Mouse (Mus musculus): ENCODE data around the gene Pex5. TPM values are rescaled to one million over a fixed set of nuclear protein-coding genes. Genes with fewer than 3 reads are reported as not detected.

Gene Pex5
- 46.9 and 49.9 TPM in 2 replicates for polyA plus RNA-seq (2014; fragmentation: Nextera tagmentation; extraction: Ambion mirVana)

GRCm38 (mm10) chr6:124414927-124415325 is at the start of gene Pex5:
Gene Pex5, minus strand, starts transcription at chr6:124415067.
- peak; percentile 96 for DNase-seq (ENCODE audit: low spot score)
- Histone ChIP-seq H3K9me3 (ENCODE audit: control insufficient read depth, low read length) (no peaks in the 10 kb centered on the region), H3K4me2 (ENCODE audit: low read depth, low read length, severe bottlenecking) (peak within 1 kb of the TSS; percentile 69), H3K36me3 (ENCODE audit: control insufficient read depth, insufficient read depth, low read length) (no peaks in the 10 kb centered on the region), H3K4me3 (ENCODE audit: low read depth, low read length) (peak within 1 kb of the TSS; percentile 84), H3K9ac (ENCODE audit: low read length) (peak within 1 kb of the TSS; percentile 77), H3K27ac (ENCODE audit: low read depth, low read length) (peak within 1 kb of the TSS; percentile 31), H3K27me3 (ENCODE audit: control insufficient read depth, insufficient read depth, low read length) (no peaks in the 10 kb centered on the region), H3K4me1 (replicated peaks; ENCODE audit: control insufficient read depth, insufficient read depth, low read length) (peaks cover 4% of the 10 kb centered on the region; the same call in 1 of the 2 replicates)
- under 1% methylated on average over 26 of the region's 36 CpGs for WGBS
- ATAC-seq (replicated peaks; ENCODE audit: low FRiP score) = peak; percentile 96

- H3K9ac ChIP-seq (ENCODE audit: low read length) = peak overlapping the region; percentile 69; the same call in 1 of the 2 replicates
- no peaks in the 10 kb centered on the region for H3K36me3 ChIP-seq (ENCODE audit: control insufficient read depth, insufficient read depth, low read length)
- no peaks in the 10 kb centered on the region for H3K4me1 ChIP-seq (replicated peaks; ENCODE audit: control insufficient read depth, insufficient read depth, low read length)
- H3K4me3 ChIP-seq (ENCODE audit: low read depth, low read length) = peak overlapping the region; percentile 44
- no peak overlapping the region for H3K27ac ChIP-seq (ENCODE audit: low read depth, low read length)
- H3K27me3 ChIP-seq (ENCODE audit: control insufficient read depth, insufficient read depth, low read length) = no peaks in the 10 kb centered on the region
- no peak for DNase-seq (ENCODE audit: low spot score)
- WGBS = 25% methylated on average over 8 of the region's 8 CpGs
- H3K9me3 ChIP-seq (ENCODE audit: control insufficient read depth, low read length) = no peaks in the 10 kb centered on the region
- ATAC-seq (replicated peaks; ENCODE audit: low FRiP score) = 0 out of 2 replicates have a peak, but pooled peaks have one; percentile 4
- H3K4me2 ChIP-seq (ENCODE audit: low read depth, low read length, severe bottlenecking) = peak overlapping the region; percentile 83
Observed at GRCm38 (mm10) chr6:124463881-124464291, 49.0 kb upstream of the Pex5 start.

GRCm38 (mm10) chr6:124459388-124459787 is 44.5 kb upstream of the Pex5 start:
- WGBS = 94% methylated on average over 4 of the region's 4 CpGs
- no peak overlapping the region for H3K27ac ChIP-seq (ENCODE audit: low read depth, low read length)
- DNase-seq (ENCODE audit: low spot score) = no peak
- no peak overlapping the region for H3K4me3 ChIP-seq (ENCODE audit: low read depth, low read length)
- H3K27me3 ChIP-seq (ENCODE audit: control insufficient read depth, insufficient read depth, low read length) = no peaks in the 10 kb centered on the region
- H3K9ac ChIP-seq (ENCODE audit: low read length) = no peak overlapping the region
- no peak overlapping the region for H3K4me2 ChIP-seq (ENCODE audit: low read depth, low read length, severe bottlenecking)
- H3K9me3 ChIP-seq (ENCODE audit: control insufficient read depth, low read length) = no peaks in the 10 kb centered on the region
- no peaks in the 10 kb centered on the region for H3K4me1 ChIP-seq (replicated peaks; ENCODE audit: control insufficient read depth, insufficient read depth, low read length)
- H3K36me3 ChIP-seq (ENCODE audit: control insufficient read depth, insufficient read depth, low read length) = no peaks in the 10 kb centered on the region
- no peak for ATAC-seq (replicated peaks; ENCODE audit: low FRiP score)

GRCm38 (mm10) chr6:124458505-124458904 is 43.6 kb upstream of the Pex5 start:
- Histone ChIP-seq H3K4me3 (ENCODE audit: low read depth, low read length) (no peak overlapping the region), H3K36me3 (ENCODE audit: control insufficient read depth, insufficient read depth, low read length) (no peaks in the 10 kb centered on the region), H3K27ac (ENCODE audit: low read depth, low read length) (no peak overlapping the region), H3K9ac (ENCODE audit: low read length) (no peak overlapping the region), H3K9me3 (ENCODE audit: control insufficient read depth, low read length) (no peaks in the 10 kb centered on the region), H3K4me1 (replicated peaks; ENCODE audit: control insufficient read depth, insufficient read depth, low read length) (no peaks in the 10 kb centered on the region), H3K4me2 (ENCODE audit: low read depth, low read length, severe bottlenecking) (no peak overlapping the region), H3K27me3 (ENCODE audit: control insufficient read depth, insufficient read depth, low read length) (no peaks in the 10 kb centered on the region)
- no peak for ATAC-seq (replicated peaks; ENCODE audit: low FRiP score)
- WGBS = 90% methylated on average over 11 of the region's 11 CpGs
- DNase-seq (ENCODE audit: low spot score) = no peak

- Histone ChIP-seq H3K36me3 (ENCODE audit: control insufficient read depth, insufficient read depth, low read length) (no peaks in the 10 kb centered on the region), H3K9ac (ENCODE audit: low read length) (no peak overlapping the region), H3K9me3 (ENCODE audit: control insufficient read depth, low read length) (no peaks in the 10 kb centered on the region), H3K4me1 (replicated peaks; ENCODE audit: control insufficient read depth, insufficient read depth, low read length) (no peaks in the 10 kb centered on the region), H3K27ac (ENCODE audit: low read depth, low read length) (no peak overlapping the region), H3K4me3 (ENCODE audit: low read depth, low read length) (no peak overlapping the region), H3K4me2 (ENCODE audit: low read depth, low read length, severe bottlenecking) (no peak overlapping the region), H3K27me3 (ENCODE audit: control insufficient read depth, insufficient read depth, low read length) (no peaks in the 10 kb centered on the region)
- no peak for ATAC-seq (replicated peaks; ENCODE audit: low FRiP score)
- DNase-seq (ENCODE audit: low spot score) = no peak
- WGBS = 91% methylated on average over 5 of the region's 5 CpGs
Observed at GRCm38 (mm10) chr6:124457827-124458226, 43.0 kb upstream of the Pex5 start.

- H3K27me3 ChIP-seq (ENCODE audit: control insufficient read depth, insufficient read depth, low read length) = no peaks in the 10 kb centered on the region
- H3K36me3 ChIP-seq (ENCODE audit: control insufficient read depth, insufficient read depth, low read length) = no peaks in the 10 kb centered on the region
- H3K27ac ChIP-seq (ENCODE audit: low read depth, low read length) = no peak overlapping the region
- ATAC-seq (replicated peaks; ENCODE audit: low FRiP score) (no peak), DNase-seq (ENCODE audit: low spot score) (no peak)
- 93% methylated on average over 5 of the region's 5 CpGs for WGBS
- no peaks in the 10 kb centered on the region for H3K9me3 ChIP-seq (ENCODE audit: control insufficient read depth, low read length)
- no peaks in the 10 kb centered on the region for H3K4me1 ChIP-seq (replicated peaks; ENCODE audit: control insufficient read depth, insufficient read depth, low read length)
- no peak overlapping the region for H3K4me2 ChIP-seq (ENCODE audit: low read depth, low read length, severe bottlenecking)
- no peak overlapping the region for H3K4me3 ChIP-seq (ENCODE audit: low read depth, low read length)
- no peak overlapping the region for H3K9ac ChIP-seq (ENCODE audit: low read length)
Observed at GRCm38 (mm10) chr6:124456243-124456642, 41.4 kb upstream of the Pex5 start.

DNA sequence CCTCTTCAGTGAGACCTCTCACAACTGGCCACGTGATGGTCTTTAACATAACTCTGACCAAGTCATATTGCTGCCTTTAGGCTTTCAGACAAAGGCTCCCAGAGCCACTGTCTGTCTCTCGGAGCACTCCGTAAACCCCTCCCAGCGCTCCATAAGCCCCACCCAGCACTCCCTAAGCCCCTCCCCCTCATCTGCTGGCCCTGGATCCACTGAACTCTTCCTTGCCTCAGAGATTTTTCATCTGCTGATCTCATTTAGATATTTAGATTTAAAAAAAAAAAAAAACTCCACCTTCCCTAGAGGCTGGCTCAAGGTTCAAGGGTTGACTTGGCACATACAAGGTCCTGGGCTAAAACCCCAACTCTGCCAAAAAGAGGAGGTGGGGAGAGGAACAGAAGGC is 38.9 kb upstream of the Pex5 start:
- Histone ChIP-seq H3K9me3 (ENCODE audit: control insufficient read depth, low read length) (no peaks in the 10 kb centered on the region), H3K27ac (ENCODE audit: low read depth, low read length) (no peak overlapping the region), H3K36me3 (ENCODE audit: control insufficient read depth, insufficient read depth, low read length) (no peaks in the 10 kb centered on the region), H3K4me1 (replicated peaks; ENCODE audit: control insufficient read depth, insufficient read depth, low read length) (no peaks in the 10 kb centered on the region), H3K4me2 (ENCODE audit: low read depth, low read length, severe bottlenecking) (no peak overlapping the region), H3K27me3 (ENCODE audit: control insufficient read depth, insufficient read depth, low read length) (no peaks in the 10 kb centered on the region), H3K9ac (ENCODE audit: low read length) (no peak overlapping the region), H3K4me3 (ENCODE audit: low read depth, low read length) (no peak overlapping the region)
- 47% methylated on average over 4 of the region's 4 CpGs for WGBS
- DNase-seq (ENCODE audit: low spot score) = no peak
- no peak for ATAC-seq (replicated peaks; ENCODE audit: low FRiP score)

- H3K36me3 ChIP-seq (ENCODE audit: control insufficient read depth, insufficient read depth, low read length) = no peaks in the 10 kb centered on the region
- 74% methylated on average over 3 of the region's 3 CpGs for WGBS
Observed at GRCm38 (mm10) chr6:124451995-124452394, 37.1 kb upstream of the Pex5 start.

DNA sequence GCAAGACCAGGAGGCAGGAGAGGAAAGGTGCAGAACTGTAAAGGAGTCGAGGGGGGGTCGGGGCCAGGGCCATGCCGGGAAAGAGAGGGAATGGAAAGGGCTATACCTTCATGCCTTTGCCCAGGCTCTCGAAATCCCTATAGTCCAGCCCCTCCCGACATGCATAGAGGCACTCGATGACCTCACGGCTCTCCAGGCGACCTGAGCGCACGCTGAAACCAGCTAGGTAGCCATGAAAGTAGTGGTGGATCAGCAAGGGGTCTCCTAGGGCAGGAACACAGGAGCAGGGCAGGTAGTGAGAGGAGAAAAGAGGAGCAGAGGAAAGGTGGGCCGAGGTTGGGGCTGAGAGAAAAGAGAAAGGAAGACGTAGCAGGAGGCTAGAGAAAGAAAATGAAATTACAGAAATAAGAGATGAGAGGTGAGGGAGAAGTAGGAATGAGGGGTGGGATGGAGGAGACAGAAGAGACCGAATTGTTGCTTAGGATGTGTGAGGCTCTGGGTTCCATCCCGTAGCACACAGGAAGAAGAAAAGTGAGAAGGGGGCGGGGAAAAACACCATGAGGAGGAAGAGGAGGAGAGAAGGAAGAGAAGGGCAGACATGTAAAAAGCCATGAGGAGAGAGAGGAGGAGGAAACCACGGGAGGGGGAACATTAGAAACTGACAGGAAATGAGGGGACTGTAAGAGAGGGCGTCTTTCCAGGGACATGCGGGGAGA is 35.0 kb upstream of the Pex5 start:
- ATAC-seq (replicated peaks; ENCODE audit: low FRiP score) (no peak), DNase-seq (ENCODE audit: low spot score) (no peak)
- H3K27me3 ChIP-seq (ENCODE audit: control insufficient read depth, insufficient read depth, low read length) = no peaks in the 10 kb centered on the region
- no peak overlapping the region for H3K4me3 ChIP-seq (ENCODE audit: low read depth, low read length)
- H3K9me3 ChIP-seq (ENCODE audit: control insufficient read depth, low read length) = no peaks in the 10 kb centered on the region
- H3K4me2 ChIP-seq (ENCODE audit: low read depth, low read length, severe bottlenecking) = no peak overlapping the region
- H3K9ac ChIP-seq (ENCODE audit: low read length) = no peak overlapping the region
- no peak overlapping the region for H3K27ac ChIP-seq (ENCODE audit: low read depth, low read length)
- no peaks in the 10 kb centered on the region for H3K4me1 ChIP-seq (replicated peaks; ENCODE audit: control insufficient read depth, insufficient read depth, low read length)
- WGBS = 85% methylated on average over 18 of the region's 18 CpGs
- H3K36me3 ChIP-seq (ENCODE audit: control insufficient read depth, insufficient read depth, low read length) = no peaks in the 10 kb centered on the region

More at GRCm38 (mm10) chr6:124451995-124452394, 37.1 kb upstream of the Pex5 start:
- ATAC-seq (replicated peaks; ENCODE audit: low FRiP score) (no peak), DNase-seq (ENCODE audit: low spot score) (no peak)
- Histone ChIP-seq H3K4me2 (ENCODE audit: low read depth, low read length, severe bottlenecking) (no peak overlapping the region), H3K27ac (ENCODE audit: low read depth, low read length) (no peak overlapping the region), H3K4me1 (replicated peaks; ENCODE audit: control insufficient read depth, insufficient read depth, low read length) (no peaks in the 10 kb centered on the region), H3K4me3 (ENCODE audit: low read depth, low read length) (no peak overlapping the region), H3K9ac (ENCODE audit: low read length) (no peak overlapping the region), H3K27me3 (ENCODE audit: control insufficient read depth, insufficient read depth, low read length) (no peaks in the 10 kb centered on the region), H3K9me3 (ENCODE audit: control insufficient read depth, low read length) (no peaks in the 10 kb centered on the region)

Data from forebrain, embryonic 11.5 days (tissue).